Mouse (Mus musculus) forebrain, embryonic 10.5 days (tissue): ENCODE results near the gene Ndufs7. TPM values are rescaled to one million over a fixed set of nuclear protein-coding genes. Genes with fewer than 3 reads are reported as not detected.
A peak's percentile ranks its signal among the peaks of the same experiment; 100 is the strongest.

Experiments used
- DNase-seq: peaks from one replicate; pipeline ENCODE4 v3.0.0-alpha.2; 2017; ENCODE audit warnings: low spot score; ENCODE audit errors: extremely low spot score
- H3K27ac ChIP-seq: fragments of 300-500 bp; sonication (generic); 2 replicates; pipeline ENCODE4 v1.5.1; 2016; ENCODE audit warnings: mild to moderate bottlenecking
- H3K27me3 ChIP-seq: fragments of 300-500 bp; sonication (generic); 2 replicates; pipeline ENCODE4 v1.6.1; 2016; ENCODE audit warnings: mild to moderate bottlenecking; ENCODE audit not compliant: poor library complexity, severe bottlenecking
- H3K36me3 ChIP-seq: fragments of 300-500 bp; sonication (generic); replicated peaks from 2 replicates; pipeline ENCODE4 v1.6.1; 2016; ENCODE audit warnings: mild to moderate bottlenecking, moderate library complexity
- H3K4me1 ChIP-seq: fragments of 300-500 bp; sonication (generic); 2 replicates; pipeline ENCODE4 v1.6.1; 2016
- H3K4me3 ChIP-seq: fragments of 300-500 bp; sonication (generic); 2 replicates; pipeline ENCODE4 v1.5.1; 2016; ENCODE audit warnings: mild to moderate bottlenecking, moderate library complexity
- H3K9me3 ChIP-seq: fragments of 300-500 bp; sonication (generic); 2 replicates; pipeline ENCODE4 v1.6.1; 2016; ENCODE audit warnings: mild to moderate bottlenecking, moderate library complexity
- WGBS: fragments of 180-500 bp; shearing (Covaris S2); methylation state at CpG from one replicate; pipeline ENCODE4 v1.1.7; 2016; 5-methylcytosine and 5-hydroxymethylcytosine counted together
- polyA plus RNA-seq: library from polyadenylated mRNA; unstranded; fragments of >200 nt; fragmentation: Nextera tagmentation; extraction: Ambion mirVana; gene quantifications from 2 replicates; pipeline ENCODE4 v1.2.1, GENCODE M21; 2016

The Ndufs7 gene
- polyA plus RNA-seq, 1 experiment from 2014 or later: 309 TPM

GRCm38 (mm10) chr10:80273847-80274246 lies 24.9 kb downstream of the Ndufs7 start:
- H3K4me1 ChIP-seq: peaks cover 35% of the 10 kb centered on the region
- H3K9me3 ChIP-seq: no peaks in the 10 kb centered on the region
- 92% methylated on average over 3 of the region's 3 CpGs for whole genome bisulfite sequencing
- no peak overlapping the region for H3K27ac ChIP-seq
- H3K4me3 ChIP-seq: no peak overlapping the region
- no peak for DNase-seq
- H3K27me3 ChIP-seq: no peaks in the 10 kb centered on the region
- H3K36me3 ChIP-seq: peaks cover 95% of the 10 kb centered on the region

DNA sequence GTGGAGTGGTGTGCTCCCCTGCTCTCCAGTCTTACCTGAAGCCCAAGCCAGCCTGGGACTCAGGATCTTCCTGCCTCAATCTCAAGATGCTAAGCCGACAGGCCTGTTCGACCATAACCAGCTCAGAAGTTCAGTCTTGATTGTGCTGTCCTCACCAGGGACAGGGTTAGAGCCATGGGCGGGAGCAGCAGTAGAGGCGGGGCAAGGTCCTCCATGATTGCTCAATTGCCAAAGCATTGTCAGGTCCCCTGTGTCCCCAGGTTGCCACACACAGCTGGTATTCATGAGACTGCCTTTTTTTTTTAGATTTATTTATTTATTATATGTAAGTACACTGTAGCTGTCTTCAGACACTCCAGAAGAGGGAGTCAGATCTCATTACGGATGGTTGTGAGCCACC lies 27.3 kb downstream of the Ndufs7 start:
- WGBS: 84% methylated on average over 5 of the region's 5 CpGs

DNA sequence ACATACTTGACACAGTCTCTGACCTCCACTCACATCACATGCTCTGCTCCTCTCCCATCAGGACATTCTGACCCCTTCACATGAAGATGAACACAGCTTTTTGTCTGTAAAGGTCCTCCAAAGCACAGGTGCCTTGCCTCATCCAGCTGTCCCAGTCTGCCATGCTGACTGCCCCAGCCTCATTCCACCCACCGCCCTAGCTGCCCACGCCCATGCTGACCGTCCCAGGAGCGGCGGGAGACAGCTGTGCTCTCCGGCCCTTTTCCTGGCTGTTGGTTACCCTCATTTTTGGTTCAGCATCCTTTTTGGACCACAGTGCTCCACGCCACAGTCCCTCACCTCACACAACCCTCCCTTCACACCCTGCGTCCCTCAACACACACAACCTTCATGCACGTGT lies 29.5 kb downstream of the Ndufs7 start:
- H3K4me3 ChIP-seq: no peak overlapping the region
- no peaks in the 10 kb centered on the region for H3K27me3 ChIP-seq
- no peak for DNase-seq
- H3K4me1 ChIP-seq: peaks cover 6% of the 10 kb centered on the region; the same call in 1 of the 2 replicates
- WGBS: 96% methylated on average over 9 of the region's 9 CpGs
- H3K9me3 ChIP-seq: no peaks in the 10 kb centered on the region
- H3K27ac ChIP-seq: no peak overlapping the region
- peaks cover 99% of the 10 kb centered on the region for H3K36me3 ChIP-seq

More for the DNA sequence above, 27.3 kb downstream of the Ndufs7 start:
- no peaks in the 10 kb centered on the region for H3K9me3 ChIP-seq
- H3K4me1 ChIP-seq: peaks cover 18% of the 10 kb centered on the region
- H3K27ac ChIP-seq: no peak overlapping the region
- DNase-seq: no peak
- H3K4me3 ChIP-seq: no peak overlapping the region
- H3K27me3 ChIP-seq: no peaks in the 10 kb centered on the region
- peaks cover 94% of the 10 kb centered on the region for H3K36me3 ChIP-seq

DNA sequence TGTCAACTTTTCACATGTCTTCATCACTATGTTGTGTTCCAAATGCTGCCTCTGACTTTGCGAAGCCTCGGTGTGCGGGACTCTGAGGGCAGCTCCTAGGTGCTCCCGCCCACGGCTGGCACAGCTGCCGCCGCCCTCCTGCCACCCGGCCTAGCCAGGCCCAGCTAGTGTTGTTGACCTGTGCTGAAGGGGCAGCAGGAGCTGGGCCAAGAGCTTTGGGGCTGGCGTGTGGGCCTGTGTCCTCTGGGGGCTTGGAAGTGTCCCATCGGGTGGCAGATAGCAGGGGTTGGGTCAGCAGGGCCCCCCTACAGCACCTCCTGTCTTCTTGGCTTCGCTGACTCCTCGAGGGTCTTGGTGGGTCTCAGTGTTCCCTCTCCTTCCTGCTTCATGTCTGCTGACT lies 30.4 kb downstream of the Ndufs7 start:
- H3K9me3 ChIP-seq: no peaks in the 10 kb centered on the region
- no peaks in the 10 kb centered on the region for H3K4me1 ChIP-seq
- no peak for DNase-seq
- 95% methylated on average over 12 of the region's 12 CpGs for WGBS
- peaks cover 99% of the 10 kb centered on the region for H3K36me3 ChIP-seq
- no peak overlapping the region for H3K27ac ChIP-seq
- no peak overlapping the region for H3K4me3 ChIP-seq
- H3K27me3 ChIP-seq: no peaks in the 10 kb centered on the region

- peaks cover 99% of the 10 kb centered on the region for H3K36me3 ChIP-seq
- no peak for DNase-seq
- H3K27me3 ChIP-seq: no peaks in the 10 kb centered on the region
- H3K27ac ChIP-seq: no peak overlapping the region
- 90% methylated on average over 7 of the region's 7 CpGs for WGBS
- no peaks in the 10 kb centered on the region for H3K9me3 ChIP-seq
- H3K4me3 ChIP-seq: no peak overlapping the region
- no peaks in the 10 kb centered on the region for H3K4me1 ChIP-seq
These were observed 32.4 kb downstream of the Ndufs7 start for GRCm38 (mm10) chr10:80281304-80281703.

- no peaks in the 10 kb centered on the region for H3K9me3 ChIP-seq
- H3K27ac ChIP-seq: no peak overlapping the region
- H3K4me3 ChIP-seq: no peak overlapping the region
- peaks cover 99% of the 10 kb centered on the region for H3K36me3 ChIP-seq
- H3K27me3 ChIP-seq: no peaks in the 10 kb centered on the region
- no peak for DNase-seq
- H3K4me1 ChIP-seq: 0 out of 2 replicates have a peak, but pooled peaks cover 1% of the 10 kb centered on the region
- 80% methylated on average over 8 of the region's 8 CpGs for WGBS
These were observed 33.0 kb downstream of the Ndufs7 start for GRCm38 (mm10) chr10:80281921-80282371.

DNA sequence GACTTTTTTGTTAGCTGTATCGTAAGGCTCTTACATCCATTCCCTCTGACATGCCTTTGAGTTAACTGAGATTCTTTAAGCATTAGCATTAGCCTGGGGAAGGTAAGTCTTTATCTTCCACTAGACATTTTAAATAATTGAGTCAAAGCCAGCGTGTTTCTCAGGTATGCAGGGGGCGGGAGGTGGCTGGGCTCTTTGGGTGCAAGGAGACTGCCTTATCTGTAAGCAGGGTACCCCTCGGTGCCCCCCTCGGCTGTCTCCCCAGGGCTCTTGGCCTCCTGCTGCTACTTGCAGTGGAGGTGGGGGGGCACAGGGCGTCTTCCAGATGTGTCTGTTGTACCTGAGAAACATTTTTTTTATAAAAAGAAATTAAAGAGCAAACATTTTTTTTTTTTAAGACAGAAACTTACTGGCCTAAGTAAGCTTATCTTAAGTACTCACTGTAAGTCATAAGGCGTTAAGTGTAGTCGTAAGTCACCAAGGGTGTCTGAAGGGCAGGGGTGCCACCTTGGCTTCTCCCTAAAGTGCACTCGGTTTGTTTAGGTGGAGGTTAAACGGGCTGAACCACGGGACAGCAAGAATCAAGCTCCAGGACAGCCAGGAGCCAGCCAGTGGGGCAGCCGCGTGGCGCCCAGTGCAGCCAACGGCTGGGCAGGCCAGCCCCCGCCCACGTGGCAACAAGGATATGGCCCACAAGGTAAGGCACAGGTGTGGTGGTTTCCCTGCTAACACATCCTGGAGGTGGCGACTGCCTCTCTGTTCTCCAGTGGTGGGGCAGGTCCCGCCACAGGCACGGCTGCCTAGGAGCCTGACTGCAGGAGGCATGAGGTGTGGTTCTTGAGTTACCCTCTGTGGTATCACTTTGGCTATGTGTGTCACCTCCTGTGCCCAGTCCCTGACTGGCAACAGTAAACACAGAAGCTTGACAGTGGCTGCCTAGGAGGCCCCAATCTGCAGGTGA lies 33.8 kb downstream of the Ndufs7 start:
- 93% methylated on average over 20 of the region's 20 CpGs for WGBS
- no peak for DNase-seq
- Histone ChIP-seq H3K4me3 (no peak overlapping the region), H3K9me3 (no peaks in the 10 kb centered on the region), H3K27me3 (no peaks in the 10 kb centered on the region), H3K36me3 (peaks cover 99% of the 10 kb centered on the region), H3K27ac (no peak overlapping the region), H3K4me1 (peaks cover 8% of the 10 kb centered on the region; the same call in 1 of the 2 replicates)

DNA sequence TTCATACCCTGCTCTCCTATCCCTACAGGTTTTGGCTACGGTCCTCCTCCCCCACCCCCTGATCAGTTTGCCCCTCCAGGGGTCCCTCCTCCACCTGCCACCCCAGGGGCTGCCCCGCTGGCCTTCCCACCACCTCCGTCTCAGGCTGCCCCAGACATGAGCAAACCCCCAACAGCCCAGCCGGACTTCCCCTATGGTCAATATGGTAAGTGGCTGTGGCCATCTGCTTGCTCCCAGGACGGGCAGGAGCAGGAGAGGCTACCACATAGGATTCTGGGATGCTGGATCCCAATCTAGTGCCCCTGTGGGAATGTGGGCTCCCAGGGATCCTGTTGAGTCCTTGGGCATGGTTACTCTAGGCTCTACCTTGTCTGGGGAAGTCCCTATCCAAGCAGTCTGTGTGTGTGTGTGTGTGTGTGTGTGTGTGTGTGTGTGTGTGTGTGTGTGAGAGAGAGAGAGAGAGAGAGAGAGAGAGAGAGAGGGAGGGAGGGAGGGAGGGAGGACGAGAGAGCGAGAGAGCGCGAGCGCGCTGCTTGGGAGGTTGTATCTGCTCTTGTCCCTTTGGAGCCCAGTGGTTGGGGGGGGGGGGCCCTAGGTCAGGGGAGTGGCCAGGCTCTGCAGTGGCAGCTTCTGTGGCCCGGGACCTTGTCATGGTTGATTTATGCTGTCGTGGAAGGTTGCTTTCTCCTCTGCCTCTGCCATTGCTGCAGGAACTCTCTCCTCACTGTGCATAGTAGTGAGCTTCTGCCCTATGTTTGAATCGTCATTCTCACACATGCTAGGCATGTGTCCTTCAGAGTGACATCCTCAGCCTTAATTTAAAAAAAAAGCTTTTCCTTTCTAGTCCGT lies 36.5 kb downstream of the Ndufs7 start:
- Histone ChIP-seq H3K27ac (no peak overlapping the region), H3K36me3 (peaks cover 90% of the 10 kb centered on the region), H3K4me1 (peaks cover 8% of the 10 kb centered on the region; the same call in 1 of the 2 replicates), H3K27me3 (no peaks in the 10 kb centered on the region), H3K4me3 (no peak overlapping the region), H3K9me3 (no peaks in the 10 kb centered on the region)
- DNase-seq: no peak
- 88% methylated on average over 14 of the region's 15 CpGs for WGBS

GRCm38 (mm10) chr10:80288097-80288496 lies 39.2 kb downstream of the Ndufs7 start:
- H3K9me3 ChIP-seq: no peaks in the 10 kb centered on the region
- no peaks in the 10 kb centered on the region for H3K27me3 ChIP-seq
- WGBS: 94% methylated on average over 12 of the region's 12 CpGs
- DNase-seq: no peak
- no peak overlapping the region for H3K27ac ChIP-seq
- no peak overlapping the region for H3K4me3 ChIP-seq
- peaks cover 15% of the 10 kb centered on the region for H3K4me1 ChIP-seq
- H3K36me3 ChIP-seq: peaks cover 68% of the 10 kb centered on the region

DNA sequence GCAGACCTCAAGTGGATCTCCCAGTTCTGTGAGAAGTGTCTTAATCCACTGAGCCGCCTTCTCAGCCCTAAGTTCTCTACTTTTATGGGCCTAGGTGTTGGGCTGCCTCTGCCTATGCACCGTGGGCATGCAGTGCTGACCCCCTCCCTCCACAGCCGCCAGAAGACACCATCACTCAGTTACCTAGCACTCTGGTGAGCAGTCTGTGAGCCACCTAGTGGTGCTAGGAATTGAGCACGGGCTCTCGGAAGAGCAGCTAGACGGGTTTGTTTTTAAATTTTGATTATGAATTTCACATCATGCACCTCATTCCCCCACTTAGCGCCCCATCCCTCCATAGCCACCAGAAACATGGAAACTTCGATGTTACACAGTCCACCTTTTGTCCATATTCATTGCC lies 39.7 kb downstream of the Ndufs7 start:
- DNase-seq: no peak
- Histone ChIP-seq H3K4me3 (no peak overlapping the region), H3K4me1 (peaks cover 21% of the 10 kb centered on the region), H3K27ac (no peak overlapping the region), H3K36me3 (peaks cover 68% of the 10 kb centered on the region), H3K27me3 (no peaks in the 10 kb centered on the region), H3K9me3 (no peaks in the 10 kb centered on the region)
- 71% methylated on average over 8 of the region's 8 CpGs for WGBS

DNA sequence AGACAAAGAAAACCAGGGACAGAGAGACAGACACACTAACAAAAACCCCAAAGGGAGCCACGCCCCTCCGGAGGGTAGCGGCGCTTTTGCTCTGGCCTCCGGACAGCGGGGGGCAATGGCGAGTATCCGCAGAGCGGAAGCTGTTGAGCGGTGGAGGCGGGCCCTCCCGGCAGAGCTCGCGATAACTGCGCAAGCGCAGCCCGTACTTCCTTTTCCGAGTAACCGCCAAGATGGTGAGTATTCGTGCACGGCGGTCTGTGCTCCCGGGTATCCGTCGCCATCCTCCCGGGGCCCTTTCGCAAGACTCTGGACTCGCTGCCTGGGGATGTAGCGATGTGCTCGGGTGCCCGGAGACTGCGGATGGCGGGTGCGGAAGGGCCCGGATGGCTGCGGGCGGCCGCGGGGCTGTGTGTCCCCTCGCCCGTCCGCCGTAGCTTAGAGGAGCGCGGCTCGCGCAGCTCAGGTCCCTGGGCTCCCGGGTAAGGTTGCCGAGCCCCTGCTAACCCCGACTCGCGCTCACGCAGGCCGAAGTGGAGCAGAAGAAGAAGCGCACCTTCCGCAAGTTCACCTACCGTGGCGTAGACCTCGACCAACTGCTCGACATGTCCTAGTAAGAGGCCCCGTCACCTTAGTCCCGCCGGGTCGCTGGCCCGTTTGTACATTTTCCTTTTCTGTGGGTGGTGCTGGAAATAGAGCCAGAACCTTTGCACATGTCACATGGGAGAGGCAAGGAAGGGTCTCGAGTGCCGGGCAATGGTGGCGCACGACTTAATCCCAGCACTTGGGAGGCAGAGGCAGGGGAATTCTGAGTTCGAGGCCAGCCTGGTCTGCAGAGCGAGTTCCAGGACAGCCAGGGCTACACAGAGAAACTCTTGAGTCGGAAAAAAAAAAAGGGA lies 43.6 kb downstream of the Ndufs7 start, which contains the start of gene Rps15:
Gene Rps15, plus strand, starts transcription at position 203 of the 896 bp plus-strand sequence.
- WGBS: under 1% methylated on average over 72 of the region's 72 CpGs
- Histone ChIP-seq H3K4me3 (peak within 1 kb of the TSS; percentile 98), H3K4me1 (peaks cover 52% of the 10 kb centered on the region), H3K9me3 (no peaks in the 10 kb centered on the region), H3K27ac (peak within 1 kb of the TSS; percentile 99), H3K36me3 (peaks cover 45% of the 10 kb centered on the region), H3K27me3 (peaks cover 12% of the 10 kb centered on the region)
- peak; percentile 97 for DNase-seq

GRCm38 (mm10) chr10:80293325-80293724 lies 44.4 kb downstream of the Ndufs7 start:
- peaks cover 37% of the 10 kb centered on the region for H3K36me3 ChIP-seq
- peaks cover 20% of the 10 kb centered on the region for H3K27me3 ChIP-seq
- 33% methylated on average over 14 of the region's 14 CpGs for WGBS
- DNase-seq: no peak
- H3K4me1 ChIP-seq: peaks cover 59% of the 10 kb centered on the region
- H3K9me3 ChIP-seq: no peaks in the 10 kb centered on the region
- H3K27ac ChIP-seq: peak overlapping the region; percentile 99
- peak overlapping the region; percentile 98 for H3K4me3 ChIP-seq
